Mouse (Mus musculus): ENCODE measurements around the gene Chpt1.

Chpt1 gene

DNA sequence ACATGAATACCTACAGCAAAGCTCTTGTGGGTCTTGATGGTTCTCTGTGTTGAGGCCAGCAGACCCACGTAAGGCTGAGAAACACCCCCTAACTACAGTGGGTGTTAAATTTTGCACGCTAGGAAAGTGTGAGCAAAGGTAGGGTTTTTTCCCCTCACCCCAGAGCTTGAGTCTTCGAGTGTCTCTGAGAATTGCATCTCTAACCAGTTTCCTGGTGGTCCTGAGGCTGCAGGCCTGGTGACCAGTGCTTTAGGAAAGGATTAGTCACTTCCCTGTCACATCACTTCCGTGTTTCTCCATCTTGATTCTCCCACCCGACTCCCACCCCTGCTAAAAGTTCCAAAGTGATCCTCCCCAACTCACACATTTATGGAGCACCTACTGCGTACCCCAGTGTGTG lies 99.7 kb downstream of the Chpt1 start:
- DNase-seq (ENCODE audit: low spot score): no peak

DNA sequence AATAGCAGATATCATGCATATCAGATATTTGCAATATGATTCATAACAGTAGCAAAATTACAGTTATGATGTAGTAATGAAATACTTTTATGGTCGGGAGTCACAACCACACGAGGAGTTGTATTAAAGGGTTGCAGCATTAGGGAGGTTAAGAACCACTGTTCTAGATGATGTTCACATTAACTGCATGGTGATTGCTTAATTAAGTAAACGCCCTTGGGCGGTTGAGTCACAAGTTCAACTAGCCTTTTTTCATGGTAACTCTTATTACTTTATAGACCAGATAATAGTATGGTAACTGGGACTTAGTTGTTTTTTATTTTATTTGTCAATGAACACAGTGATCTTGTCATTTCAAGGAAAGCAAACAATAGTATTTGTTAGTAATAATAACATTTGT lies 100.9 kb downstream of the Chpt1 start:
- DNase-seq (ENCODE audit: low spot score): no peak
